Mouse (Mus musculus) small intestine, adult 2 months (tissue): ENCODE measurements around the gene Rybp. TPM values are rescaled to one million over a fixed set of nuclear protein-coding genes. Genes with fewer than 3 reads are reported as not detected.
A peak's percentile ranks its signal among the peaks of the same experiment; 100 is the strongest.

Experiments used
- H3K27ac ChIP-seq: fragments of 200-500 bp; 2 replicates; pipeline ENCODE4 v1.5.1; 2012; ENCODE audit warnings: low read depth, low read length, control low read depth, inconsistent platforms; ENCODE audit not compliant: insufficient read depth
- H3K27me3 ChIP-seq: fragments of 200-500 bp; 2 replicates; pipeline ENCODE4 v1.6.1; 2012; ENCODE audit warnings: mild to moderate bottlenecking, moderate library complexity, low read length, inconsistent platforms; ENCODE audit not compliant: control insufficient read depth, insufficient read depth
- H3K36me3 ChIP-seq: fragments of 200-500 bp; 2 replicates; pipeline ENCODE4 v1.6.1; 2012; ENCODE audit warnings: mild to moderate bottlenecking, low read length, control low read depth, inconsistent platforms; ENCODE audit not compliant: control insufficient read depth, insufficient read depth
- H3K4me1 ChIP-seq: fragments of 200-500 bp; 2 replicates; pipeline ENCODE4 v1.6.1; 2012; ENCODE audit warnings: low read length, inconsistent platforms, mixed read lengths; ENCODE audit not compliant: control insufficient read depth, insufficient read depth, insufficient read length
- H3K4me3 ChIP-seq: fragments of 200-500 bp; 2 replicates; pipeline ENCODE4 v1.5.1; 2012; ENCODE audit warnings: low read depth, mild to moderate bottlenecking, control low read depth, inconsistent platforms, low read length, moderate library complexity
- CTCF ChIP-seq: fragments of 200-500 bp; IDR thresholded peaks from 2 replicates; pipeline ENCODE4 v1.5.1; 2012; ENCODE audit warnings: low read depth, mild to moderate bottlenecking, control low read depth, inconsistent platforms, low read length, moderate library complexity, mixed read lengths; ENCODE audit not compliant: insufficient replicate concordance, insufficient read length; ENCODE audit errors: extremely low read depth
- POLR2A ChIP-seq: fragments of 200-500 bp; IDR thresholded peaks from 2 replicates; pipeline ENCODE4 v1.6.1; 2012; ENCODE audit warnings: low read depth, mild to moderate bottlenecking, control low read depth, inconsistent platforms, low read length, moderate library complexity
- WGBS: fragments of 180-500 bp; shearing (Covaris S2); methylation state at CpG from one replicate; pipeline ENCODE4 v1.1.7; 2018; 5-methylcytosine and 5-hydroxymethylcytosine counted together
- polyA plus RNA-seq: library from polyadenylated mRNA; depleted of rRNA; stranded (reverse); fragments of >200 nt; gene quantifications from 2 replicates; pipeline ENCODE4 v1.2.3, GENCODE M21; 2012

The Rybp gene
- polyA plus RNA-seq, 1 experiment: 16.8 TPM

DNA sequence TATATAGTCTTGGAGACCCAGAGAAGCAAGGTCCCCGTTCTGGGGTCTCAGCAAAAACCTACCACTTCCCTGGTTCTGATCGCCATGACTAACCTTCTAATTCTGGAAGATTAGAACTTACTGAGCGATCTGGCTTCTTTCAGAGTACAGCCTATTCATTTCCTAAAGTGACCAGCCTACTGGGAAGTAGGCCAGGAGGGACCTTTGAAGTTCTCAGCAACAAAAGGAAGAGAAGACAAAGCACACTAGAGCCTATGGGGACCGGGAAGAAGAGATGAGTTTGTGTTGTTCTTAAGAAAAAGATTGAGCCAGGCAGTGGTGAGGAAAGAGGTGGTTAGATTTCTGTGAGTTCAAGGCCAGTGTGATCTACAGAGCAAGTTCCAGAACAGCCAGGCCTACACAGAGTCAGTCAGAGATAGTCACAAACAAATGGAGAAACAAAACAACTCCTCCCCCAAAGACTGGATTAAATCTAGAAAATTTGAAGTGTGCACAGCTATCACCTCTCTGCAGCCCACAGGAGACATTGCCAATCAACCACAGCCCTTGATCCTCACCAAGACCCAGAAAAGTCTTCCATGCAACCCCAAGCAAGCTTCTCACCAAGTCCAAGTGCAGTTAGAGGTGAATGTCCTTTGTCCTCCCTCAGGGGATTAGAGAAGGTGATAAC lies 106.9 kb downstream of the Rybp start:
- 71% methylated on average over 4 of the region's 4 CpGs for WGBS
- H3K27ac ChIP-seq: peak overlapping the region; percentile 21; the same call in 1 of the 2 replicates
- TF ChIP-seq CTCF: no peak
- TF ChIP-seq POLR2A: no peak
- H3K4me1 ChIP-seq: peaks cover 22% of the 10 kb centered on the region
- no peak overlapping the region for H3K4me3 ChIP-seq
- no peaks in the 10 kb centered on the region for H3K27me3 ChIP-seq
- H3K36me3 ChIP-seq: no peaks in the 10 kb centered on the region

GRCm38 (mm10) chr6:100178830-100179229 lies 108.5 kb downstream of the Rybp start:
- no peaks in the 10 kb centered on the region for H3K36me3 ChIP-seq
- H3K27me3 ChIP-seq: no peaks in the 10 kb centered on the region
- WGBS: 40% methylated on average over 3 of the region's 3 CpGs
- H3K4me1 ChIP-seq: peaks cover 22% of the 10 kb centered on the region
- no peak overlapping the region; the same call in 1 of the 2 replicates for H3K27ac ChIP-seq
- no peak overlapping the region for H3K4me3 ChIP-seq
- TF ChIP-seq POLR2A (no peak), CTCF (no peak)
